Mouse (Mus musculus): ENCODE data around the gene Vps13c. TPM values are rescaled to one million over a fixed set of nuclear protein-coding genes. Genes with fewer than 3 reads are reported as not detected.

Gene Vps13c
- total RNA-seq, 2 experiments from 2014 or later = 39.8 to 46.3 TPM

- DNase-seq (ENCODE audit: low spot score in 2 of 2) = no peak
These were observed 9.5 kb upstream of the Vps13c start for GRCm38 (mm10) chr9:67830411-67831358.

- no peak for DNase-seq (ENCODE audit: low spot score in 2 of 2)
These were observed 8.7 kb upstream of the Vps13c start for GRCm38 (mm10) chr9:67831359-67832045.

- no peak for DNase-seq (ENCODE audit: low spot score in 2 of 2)
These were observed 8.1 kb upstream of the Vps13c start, which contains the start of gene C2cd4a for GRCm38 (mm10) chr9:67832046-67832605. TSS of gene C2cd4a (minus strand) at chr9:67832330.

GRCm38 (mm10) chr9:67834535-67834934 lies 5.7 kb upstream of the Vps13c start:
- DNase-seq (ENCODE audit: low spot score in 2 of 2) = no peak

GRCm38 (mm10) chr9:67837311-67837710 lies 2.9 kb upstream of the Vps13c start:
- DNase-seq (ENCODE audit: low spot score in 2 of 2) = no peak

- no peak for DNase-seq (ENCODE audit: low spot score in 2 of 2)
These were observed 2.6 kb downstream of the Vps13c start for GRCm38 (mm10) chr9:67842797-67843196.

GRCm38 (mm10) chr9:67845012-67845411 lies 4.8 kb downstream of the Vps13c start:
- no peak for DNase-seq (ENCODE audit: low spot score in 2 of 2)

GRCm38 (mm10) chr9:67845648-67846047 lies 5.5 kb downstream of the Vps13c start:
- no peak for DNase-seq (ENCODE audit: low spot score in 2 of 2)

GRCm38 (mm10) chr9:67846089-67846488 lies 5.9 kb downstream of the Vps13c start:
- no peak for DNase-seq (ENCODE audit: low spot score in 2 of 2)

- DNase-seq (ENCODE audit: low spot score in 2 of 2) = no peak
These were observed 7.4 kb downstream of the Vps13c start for GRCm38 (mm10) chr9:67847606-67848005.

GRCm38 (mm10) chr9:67849397-67849796 lies 9.2 kb downstream of the Vps13c start:
- no peak for DNase-seq (ENCODE audit: low spot score in 2 of 2)

GRCm38 (mm10) chr9:67849846-67850245 lies 9.7 kb downstream of the Vps13c start:
- DNase-seq (ENCODE audit: low spot score in 2 of 2) = no peak

GRCm38 (mm10) chr9:67851150-67851549 lies 11.0 kb downstream of the Vps13c start:
- no peak for DNase-seq (ENCODE audit: low spot score in 2 of 2)

- DNase-seq (ENCODE audit: low spot score in 2 of 2) = no peak
These were observed 20.1 kb downstream of the Vps13c start for GRCm38 (mm10) chr9:67860273-67860672.

GRCm38 (mm10) chr9:67863332-67863731 lies 23.1 kb downstream of the Vps13c start:
- no peak for DNase-seq (ENCODE audit: low spot score in 2 of 2)

- no peak for DNase-seq (ENCODE audit: low spot score in 2 of 2)
These were observed 23.8 kb downstream of the Vps13c start for GRCm38 (mm10) chr9:67864011-67864410.

- no peak for DNase-seq (ENCODE audit: low spot score in 2 of 2)
These were observed 25.2 kb downstream of the Vps13c start for GRCm38 (mm10) chr9:67865411-67865810.

- no peak for DNase-seq (ENCODE audit: low spot score in 2 of 2)
These were observed 27.2 kb downstream of the Vps13c start for GRCm38 (mm10) chr9:67867411-67867810.

- DNase-seq (ENCODE audit: low spot score in 2 of 2) = no peak
These were observed 29.7 kb downstream of the Vps13c start for GRCm38 (mm10) chr9:67869691-67870450.

GRCm38 (mm10) chr9:67874522-67875222 lies 34.5 kb downstream of the Vps13c start:
- no peak for DNase-seq (ENCODE audit: low spot score in 2 of 2)

All from adrenal gland, adult 18-20 months (tissue).